Mouse (Mus musculus): ENCODE measurements around the gene Cbx8. TPM values are rescaled to one million over a fixed set of nuclear protein-coding genes. Genes with fewer than 3 reads are reported as not detected.

The Cbx8 gene
- polyA plus RNA-seq, 1 experiment from 2014 or later: 7.5 TPM

DNA sequence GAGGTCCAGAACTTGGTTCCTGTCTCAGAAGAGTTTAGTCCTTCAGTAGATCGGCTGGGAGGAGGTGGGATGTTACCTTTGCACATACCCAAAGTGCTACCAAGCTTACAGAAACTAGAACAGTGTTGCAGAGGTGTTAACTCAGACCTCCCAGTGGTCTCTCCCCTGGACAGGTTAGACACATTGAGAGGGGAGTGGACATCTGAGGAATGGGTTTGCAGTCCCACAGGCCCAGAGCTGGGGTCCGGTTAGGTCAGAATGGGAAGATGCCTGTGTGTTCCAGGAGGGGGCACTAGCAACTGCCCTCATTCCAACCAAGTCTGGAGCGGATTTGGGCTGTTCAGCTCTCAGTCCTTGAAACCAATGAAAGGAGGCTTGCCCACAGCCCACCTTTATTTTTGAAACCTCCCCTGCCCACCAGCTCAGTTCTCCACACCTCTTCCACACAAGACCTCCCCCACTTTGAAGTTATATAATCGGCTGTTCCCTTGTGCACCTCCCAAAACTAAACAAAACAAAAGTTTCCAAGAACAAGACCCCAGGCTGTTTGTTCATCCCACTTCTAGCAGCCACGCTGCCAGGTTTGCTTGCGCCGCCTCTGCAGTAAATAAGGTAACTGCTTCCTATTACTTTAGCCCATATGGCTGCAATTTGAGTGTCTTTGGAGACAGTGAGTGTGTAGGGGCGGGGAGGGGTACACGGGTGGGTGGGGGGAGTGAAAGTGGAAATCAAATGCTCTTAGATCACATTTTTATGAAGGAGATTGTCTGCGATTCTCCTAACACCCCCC is 3.2 kb upstream of the Cbx8 start:
- peaks cover 68% of the 10 kb centered on the region for H3K4me1 ChIP-seq (replicated peaks)
- no peak overlapping the region for H3K9ac ChIP-seq
- H3K4me3 ChIP-seq: peak overlapping the region; percentile 32; the same call in 1 of the 2 replicates
- H3K27me3 ChIP-seq: peaks cover 79% of the 10 kb centered on the region
- peaks cover 2% of the 10 kb centered on the region for H3K36me3 ChIP-seq
- WGBS: 6% methylated on average over 10 of the region's 10 CpGs
- H3K27ac ChIP-seq: no peak overlapping the region
- H3K4me2 ChIP-seq: peak overlapping the region; percentile 50
- no peaks in the 10 kb centered on the region for H3K9me3 ChIP-seq (replicated peaks)
- ATAC-seq (replicated peaks; ENCODE audit: insufficient number of reproducible peaks, insufficient read depth, low FRiP score, low read depth): no peak

- WGBS: 11% methylated on average over 4 of the region's 4 CpGs
- Histone ChIP-seq H3K4me1 (replicated peaks) (peaks cover 73% of the 10 kb centered on the region), H3K27ac (no peak overlapping the region), H3K4me3 (peak overlapping the region; percentile 74; the same call in 1 of the 2 replicates), H3K36me3 (peaks cover 8% of the 10 kb centered on the region), H3K4me2 (no peak overlapping the region), H3K27me3 (peaks cover 79% of the 10 kb centered on the region), H3K9me3 (replicated peaks) (no peaks in the 10 kb centered on the region), H3K9ac (no peak overlapping the region)
- ATAC-seq (replicated peaks; ENCODE audit: insufficient number of reproducible peaks, insufficient read depth, low FRiP score, low read depth): no peak
These were observed 2.4 kb upstream of the Cbx8 start for GRCm38 (mm10) chr11:119043273-119043540.

GRCm38 (mm10) chr11:119042466-119043272 is 1.9 kb upstream of the Cbx8 start:
- Histone ChIP-seq H3K4me2 (peak overlapping the region; percentile 99), H3K36me3 (peaks cover 8% of the 10 kb centered on the region), H3K4me3 (peak overlapping the region; percentile 74), H3K9me3 (replicated peaks) (no peaks in the 10 kb centered on the region), H3K27ac (no peak overlapping the region), H3K4me1 (replicated peaks) (peaks cover 73% of the 10 kb centered on the region), H3K9ac (no peak overlapping the region), H3K27me3 (peaks cover 77% of the 10 kb centered on the region)
- ATAC-seq (replicated peaks; ENCODE audit: insufficient number of reproducible peaks, insufficient read depth, low FRiP score, low read depth): no peak
- WGBS: 1% methylated on average over 52 of the region's 52 CpGs

GRCm38 (mm10) chr11:119041750-119042465 is 1.1 kb upstream of the Cbx8 start:
- H3K27me3 ChIP-seq: peaks cover 77% of the 10 kb centered on the region
- H3K36me3 ChIP-seq: peaks cover 8% of the 10 kb centered on the region
- no peak overlapping the region for H3K27ac ChIP-seq
- H3K9ac ChIP-seq: peak overlapping the region; percentile 71
- no peak for ATAC-seq (replicated peaks; ENCODE audit: insufficient number of reproducible peaks, insufficient read depth, low FRiP score, low read depth)
- WGBS: 2% methylated on average over 31 of the region's 31 CpGs
- H3K4me2 ChIP-seq: peak overlapping the region; percentile 99
- peak overlapping the region; percentile 74 for H3K4me3 ChIP-seq
- H3K9me3 ChIP-seq (replicated peaks): no peaks in the 10 kb centered on the region
- H3K4me1 ChIP-seq (replicated peaks): peaks cover 73% of the 10 kb centered on the region

- Histone ChIP-seq H3K9me3 (replicated peaks) (no peaks in the 10 kb centered on the region), H3K27ac (no peak overlapping the region), H3K27me3 (peaks cover 77% of the 10 kb centered on the region), H3K36me3 (peaks cover 8% of the 10 kb centered on the region), H3K4me1 (replicated peaks) (peaks cover 69% of the 10 kb centered on the region), H3K4me3 (peak overlapping the region; percentile 74), H3K9ac (peak overlapping the region; percentile 71), H3K4me2 (peak overlapping the region; percentile 99)
- WGBS: under 1% methylated on average over 31 of the region's 31 CpGs
- no peak; the same call in 1 of the 2 replicates for ATAC-seq (replicated peaks; ENCODE audit: insufficient number of reproducible peaks, insufficient read depth, low FRiP score, low read depth)
These were observed 552 bp upstream of the Cbx8 start for GRCm38 (mm10) chr11:119041325-119041716.

DNA sequence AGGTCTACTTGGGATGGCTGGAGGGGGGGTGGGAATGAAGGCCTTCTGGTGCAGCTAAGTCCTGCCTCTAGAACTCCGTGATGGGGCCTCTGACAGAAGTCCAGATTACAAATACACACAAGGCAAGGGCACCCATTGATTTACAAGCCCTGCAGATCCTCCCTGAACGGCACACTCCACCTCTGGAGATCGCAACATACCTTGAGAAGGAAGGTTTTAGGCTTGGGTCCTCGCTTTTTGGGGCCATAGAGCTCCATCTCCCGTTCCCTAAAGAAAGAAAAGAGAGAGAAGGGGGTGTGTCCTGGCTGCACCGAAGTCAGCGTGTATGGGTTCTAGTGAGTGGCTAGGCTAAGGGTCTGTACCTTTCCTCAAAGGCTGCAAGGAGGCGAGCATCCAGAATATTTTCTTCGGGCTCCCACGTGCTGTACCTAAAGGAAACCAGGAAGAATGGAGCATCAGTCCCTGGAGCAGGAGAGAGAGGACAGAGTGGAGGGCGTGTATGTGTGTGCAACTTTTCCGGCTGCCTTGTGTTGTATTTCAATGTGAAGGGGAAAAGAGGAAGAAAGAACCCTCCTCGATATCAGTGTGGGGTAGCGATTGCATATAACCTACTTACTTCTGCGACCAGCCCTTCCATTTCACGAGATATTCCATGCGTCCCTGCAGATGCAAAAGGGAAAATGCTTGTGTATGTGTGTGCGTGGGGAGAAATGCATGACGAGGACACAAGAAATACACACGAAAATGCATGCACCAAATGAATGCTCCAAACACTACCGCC is 847 bp downstream of the Cbx8 start:
- H3K4me1 ChIP-seq (replicated peaks): peaks cover 74% of the 10 kb centered on the region
- H3K27ac ChIP-seq: no peak overlapping the region
- peak overlapping the region; percentile 79 for H3K9ac ChIP-seq
- 17% methylated on average over 21 of the region's 21 CpGs for WGBS
- ATAC-seq (replicated peaks; ENCODE audit: insufficient number of reproducible peaks, insufficient read depth, low FRiP score, low read depth): no peak
- H3K27me3 ChIP-seq: peaks cover 77% of the 10 kb centered on the region
- no peaks in the 10 kb centered on the region for H3K9me3 ChIP-seq (replicated peaks)
- peak overlapping the region; percentile 74 for H3K4me3 ChIP-seq
- peak overlapping the region; percentile 69 for H3K4me2 ChIP-seq
- peaks cover 8% of the 10 kb centered on the region for H3K36me3 ChIP-seq

- ATAC-seq (replicated peaks; ENCODE audit: insufficient number of reproducible peaks, insufficient read depth, low FRiP score, low read depth): no peak
- 68% methylated on average over 22 of the region's 22 CpGs for WGBS
- Histone ChIP-seq H3K4me1 (replicated peaks) (peaks cover 72% of the 10 kb centered on the region), H3K36me3 (peaks cover 8% of the 10 kb centered on the region), H3K27ac (no peak overlapping the region), H3K9ac (no peak overlapping the region), H3K4me2 (no peak overlapping the region), H3K4me3 (no peak overlapping the region), H3K9me3 (replicated peaks) (no peaks in the 10 kb centered on the region), H3K27me3 (peaks cover 76% of the 10 kb centered on the region)
These were observed 1.9 kb downstream of the Cbx8 start for GRCm38 (mm10) chr11:119038744-119039484.

- no peaks in the 10 kb centered on the region for H3K9me3 ChIP-seq (replicated peaks)
- H3K36me3 ChIP-seq: peaks cover 8% of the 10 kb centered on the region
- peak overlapping the region; percentile 65; the same call in 1 of the 2 replicates for H3K9ac ChIP-seq
- ATAC-seq (replicated peaks; ENCODE audit: insufficient number of reproducible peaks, insufficient read depth, low FRiP score, low read depth): no peak
- 39% methylated on average over 18 of the region's 18 CpGs for WGBS
- H3K4me3 ChIP-seq: peak overlapping the region; percentile 62
- no peak overlapping the region for H3K27ac ChIP-seq
- H3K4me1 ChIP-seq (replicated peaks): peaks cover 69% of the 10 kb centered on the region
- H3K27me3 ChIP-seq: peaks cover 76% of the 10 kb centered on the region
- peak overlapping the region; percentile 97 for H3K4me2 ChIP-seq
These were observed 2.9 kb downstream of the Cbx8 start for GRCm38 (mm10) chr11:119037780-119038401.

DNA sequence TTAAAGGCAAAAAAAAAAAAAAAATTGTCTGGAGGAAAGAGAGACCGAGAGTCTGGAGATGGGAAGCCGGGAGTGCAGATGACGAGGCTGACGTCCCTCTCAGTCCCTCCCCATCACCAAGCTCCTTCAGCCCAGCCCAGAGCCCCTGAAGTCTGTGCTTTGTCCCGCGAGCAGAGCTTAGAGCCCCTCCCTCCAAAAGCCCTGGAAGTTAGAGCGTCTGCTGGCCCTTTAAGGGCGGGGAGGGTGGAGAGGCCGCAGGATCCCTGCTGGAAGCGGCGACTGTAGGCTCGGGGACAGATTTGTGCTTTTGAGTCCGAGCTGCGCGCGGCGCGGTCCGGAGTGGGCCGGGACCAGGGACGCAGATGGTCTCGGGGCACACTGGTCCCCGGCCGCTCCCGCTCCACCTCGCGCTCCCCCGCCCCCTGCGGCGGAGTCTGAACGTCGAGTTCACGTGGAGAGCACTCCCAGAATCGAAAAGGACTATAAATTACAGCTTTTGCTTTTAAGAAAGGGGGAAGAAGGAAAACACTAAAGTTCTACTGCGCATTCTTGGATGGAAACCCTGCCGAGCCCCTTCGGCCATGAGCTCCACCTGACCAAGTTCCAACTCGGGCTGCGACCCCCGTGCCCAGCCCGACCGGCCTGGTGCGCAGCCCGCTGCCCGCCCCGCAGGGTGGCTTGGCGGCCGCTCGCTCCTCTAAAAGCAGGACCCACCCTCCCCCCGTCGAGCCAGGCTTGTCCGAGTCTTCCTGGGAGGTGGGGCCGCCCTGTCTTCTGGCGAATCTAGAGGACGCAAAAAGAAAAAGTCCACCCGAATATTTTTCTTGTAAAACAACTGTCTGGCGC is 3.6 kb downstream of the Cbx8 start:
- Histone ChIP-seq H3K9me3 (replicated peaks) (no peaks in the 10 kb centered on the region), H3K4me2 (peak overlapping the region; percentile 97), H3K4me3 (peak overlapping the region; percentile 62), H3K27ac (no peak overlapping the region), H3K27me3 (peaks cover 69% of the 10 kb centered on the region), H3K9ac (peak overlapping the region; percentile 65), H3K36me3 (peaks cover 8% of the 10 kb centered on the region), H3K4me1 (replicated peaks) (peaks cover 62% of the 10 kb centered on the region)
- WGBS: 5% methylated on average over 57 of the region's 57 CpGs
- no peak for ATAC-seq (replicated peaks; ENCODE audit: insufficient number of reproducible peaks, insufficient read depth, low FRiP score, low read depth)
